Comparison of ENCODE assay signal across 29 mouse cellular contexts in genomic region chr6:113745117-113745516, GRCm38 (mm10). TPM values are rescaled to one million over a fixed set of nuclear protein-coding genes. Genes with fewer than 3 reads are reported as not detected.
DNase-seq lines count a peak whose midpoint lies in the region; ATAC-seq lines count a peak whose summit lies in the region.
"Had no signal": no experiment of that assay in that cellular context is flagged by ENCODE, and none has a peak within 500 bp of the region (broad histone marks: within the 10 kb centered on the region; RNA-seq: fewer than 3 reads in every experiment).

No protein-coding gene starts in this region.

- no peak overlapping the region for H3K4me2 ChIP-seq in liver, embryonic 16.5 days (ENCODE audit: low read depth, low read length)
- H3K4me2 ChIP-seq in midbrain, embryonic 11.5 days, result no peak overlapping the region
- H3K4me2 ChIP-seq: embryonic facial prominence, embryonic 13.5 days; forebrain, embryonic 12.5 days; forebrain, embryonic 15.5 days; heart, embryonic 12.5 days; heart, embryonic 15.5 days; hindbrain, embryonic 13.5 days had no signal

- peaks cover 18% of the 10 kb centered on the region for H3K27me3 ChIP-seq in liver, embryonic 16.5 days (ENCODE audit: control insufficient read depth, insufficient read depth, low read depth, low read length)
- H3K27me3 ChIP-seq in midbrain, embryonic 11.5 days (ENCODE audit: control insufficient read depth, insufficient read depth, low read length), result no peaks in the 10 kb centered on the region
- H3K27me3 ChIP-seq: forebrain, embryonic 15.5 days had no signal

- no peak overlapping the region for H3K4me3 ChIP-seq in liver, embryonic 16.5 days (ENCODE audit: low read depth, low read length)
- no peak overlapping the region for H3K4me3 ChIP-seq in midbrain, embryonic 11.5 days (ENCODE audit: low read depth, low read length)
- H3K4me3 ChIP-seq: embryonic facial prominence, embryonic 10.5 days; embryonic facial prominence, embryonic 13.5 days; erythroblast, embryonic 14.5 days; forebrain, embryonic 12.5 days; forebrain, embryonic 15.5 days; heart, embryonic 12.5 days; heart, embryonic 15.5 days; hindbrain, embryonic 10.5 days; hindbrain, embryonic 13.5 days had no signal

- H3K36me3 ChIP-seq in liver, embryonic 16.5 days (ENCODE audit: control insufficient read depth, insufficient read depth), result no peaks in the 10 kb centered on the region
- no peaks in the 10 kb centered on the region for H3K36me3 ChIP-seq in midbrain, embryonic 11.5 days (ENCODE audit: control insufficient read depth, insufficient read depth, low read length)
- H3K36me3 ChIP-seq: embryonic facial prominence, embryonic 10.5 days; embryonic facial prominence, embryonic 13.5 days; forebrain, embryonic 12.5 days; forebrain, embryonic 15.5 days; heart, embryonic 12.5 days; heart, embryonic 15.5 days; hindbrain, embryonic 10.5 days had no signal

- H3K27ac ChIP-seq in liver, embryonic 16.5 days (ENCODE audit: low read length), result no peak overlapping the region
- no peak overlapping the region for H3K27ac ChIP-seq in midbrain, embryonic 11.5 days (ENCODE audit: low read depth, low read length)
- H3K27ac ChIP-seq: embryonic facial prominence, embryonic 10.5 days; embryonic facial prominence, embryonic 13.5 days; forebrain, embryonic 12.5 days; forebrain, embryonic 15.5 days; heart, embryonic 15.5 days; hindbrain, embryonic 10.5 days; hindbrain, embryonic 13.5 days had no signal

- H3K4me1 ChIP-seq in liver, embryonic 16.5 days (ENCODE audit: control insufficient read depth, low read depth, low read length), result peaks cover 2% of the 10 kb centered on the region; the same call in 1 of the 2 replicates
- H3K4me1 ChIP-seq in midbrain, embryonic 11.5 days (ENCODE audit: control insufficient read depth, insufficient read depth, low read length), result no peaks in the 10 kb centered on the region
- H3K4me1 ChIP-seq: embryonic facial prominence, embryonic 13.5 days had no signal

- DNase-seq in kidney, adult 8-10 months, result peak; percentile 23 to 56
- DNase-seq in kidney, postnatal 10 days, result no peak
- DNase-seq in liver, result no peak
- peak; percentile 14 for DNase-seq in kidney, postnatal 14 days
- peak; percentile 26 to 69 for DNase-seq in kidney, postnatal 25 days
- no peak for DNase-seq in midbrain, embryonic 11.5 days (ENCODE audit: low spot score, missing footprints)
- DNase-seq: adrenal gland, adult 2 months; adrenal gland, postnatal 14 days; cerebellum, adult 11-12 months; cerebellum, adult 8-10 months; cerebellum, postnatal 10 days; cerebellum, postnatal 36 days; embryo, embryonic 11 days; gastrocnemius, postnatal 25 days; heart, adult 18-20 months; heart, postnatal 10 days; heart, postnatal 36 days had no signal

- H3K9me3 ChIP-seq in liver, embryonic 16.5 days (replicated peaks; ENCODE audit: control insufficient read depth, low read length), result no peaks in the 10 kb centered on the region
- no peaks in the 10 kb centered on the region for H3K9me3 ChIP-seq in midbrain, embryonic 11.5 days (ENCODE audit: control insufficient read depth, low read length)
- H3K9me3 ChIP-seq: embryonic facial prominence, embryonic 10.5 days; embryonic facial prominence, embryonic 13.5 days; forebrain, embryonic 12.5 days; forebrain, embryonic 15.5 days; heart, embryonic 12.5 days; heart, embryonic 15.5 days; hindbrain, embryonic 10.5 days; hindbrain, embryonic 13.5 days had no signal

- H3K9ac ChIP-seq in liver, embryonic 16.5 days (ENCODE audit: low read depth, low read length), result no peak overlapping the region
- no peak overlapping the region for H3K9ac ChIP-seq in midbrain, embryonic 11.5 days (ENCODE audit: low read length)
- H3K9ac ChIP-seq: embryonic facial prominence, embryonic 13.5 days; forebrain, embryonic 12.5 days; forebrain, embryonic 15.5 days; heart, embryonic 12.5 days; heart, embryonic 15.5 days; hindbrain, embryonic 13.5 days had no signal

- peak; percentile 35; the same call in 1 of the 2 replicates for ATAC-seq in liver, embryonic 16.5 days (ENCODE audit: low read depth)
- no peak for ATAC-seq in midbrain, embryonic 11.5 days (ENCODE audit: low FRiP score)
- ATAC-seq: CD4-positive, CD25-positive, alpha-beta regulatory T cell, adult 4 months; forebrain, embryonic 15.5 days had no signal

RNA-seq across cellular contexts. Expression of gene Sec13, which starts 4.6 kb away (rescaled TPM):
- 103 and 111 TPM in 2 replicates for polyA plus RNA-seq in liver, embryonic 16.5 days (2015; fragmentation: Nextera tagmentation; extraction: Ambion mirVana)
- polyA plus RNA-seq in midbrain, embryonic 11.5 days (2014; fragmentation: Nextera tagmentation; extraction: Ambion mirVana), result 250 and 264 TPM in 2 replicates

RNA-seq across cellular contexts. Expression of gene Ghrl, which starts 25.4 kb away (rescaled TPM):
- 0.11 and 1.9 TPM in 2 replicates for polyA plus RNA-seq in liver, embryonic 16.5 days (2015; fragmentation: Nextera tagmentation; extraction: Ambion mirVana)
- 0.33 and 0.40 TPM in 2 replicates for polyA plus RNA-seq in midbrain, embryonic 11.5 days (2014; fragmentation: Nextera tagmentation; extraction: Ambion mirVana)
- polyA plus RNA-seq: adrenal gland, adult 2 months; CD4-positive, CD25-positive, alpha-beta regulatory T cell, adult 4 months; embryonic facial prominence, embryonic 10.5 days; erythroblast, embryonic 14.5 days; gonadal fat pad, adult 2 months; heart, embryonic 12.5 days had no signal

RNA-seq across cellular contexts. Expression of gene Tatdn2, which starts 48.3 kb away (rescaled TPM):
- 0.40 and 0.47 TPM in 2 replicates for polyA plus RNA-seq in liver, embryonic 16.5 days (2015; fragmentation: Nextera tagmentation; extraction: Ambion mirVana)
- 1.0 and 1.7 TPM in 2 replicates for polyA plus RNA-seq in midbrain, embryonic 11.5 days (2014; fragmentation: Nextera tagmentation; extraction: Ambion mirVana)

Comparison
In these comparisons a context has a peak if more than half of its experiments do, and no peak if none do; other contexts are left out.
1. DNase-seq: peak in kidney, adult 8-10 months (2 of 2), kidney, postnatal 14 days (single experiment) and kidney, postnatal 25 days (2 of 2); none in kidney, postnatal 10 days (single experiment), liver (single experiment) and midbrain, embryonic 11.5 days (single experiment).